Mouse (Mus musculus) MEL-GATA-1-ER (cell line): Measurements from ENCODE around the gene Sh3bgrl3.

ENCODE experiments used
- DNase-seq: peaks from one replicate; pipeline ENCODE4 v3.0.0-alpha.2; 2012; ENCODE audit warnings: low read depth; ENCODE audit errors: extremely low read depth

Gene Sh3bgrl3

GRCm38 (mm10) chr4:134129482-134129881 is 893 bp upstream of the Sh3bgrl3 start:
- DNase-seq = no peak

GRCm38 (mm10) chr4:134128983-134129362 is 384 bp upstream of the Sh3bgrl3 start:
- no peak for DNase-seq

- no peak for DNase-seq
These were observed 796 bp downstream of the Sh3bgrl3 start for GRCm38 (mm10) chr4:134127793-134128192.

- DNase-seq = no peak
These were observed 1.5 kb downstream of the Sh3bgrl3 start for GRCm38 (mm10) chr4:134127121-134127455.

- no peak for DNase-seq
These were observed 2.1 kb downstream of the Sh3bgrl3 start for GRCm38 (mm10) chr4:134126300-134127120.

GRCm38 (mm10) chr4:134125383-134126060 is 3.1 kb downstream of the Sh3bgrl3 start:
- DNase-seq = no peak

- peak; percentile 72 for DNase-seq
These were observed 4.7 kb downstream of the Sh3bgrl3 start for GRCm38 (mm10) chr4:134123680-134124551.

GRCm38 (mm10) chr4:134123147-134123546 is 5.4 kb downstream of the Sh3bgrl3 start:
- DNase-seq = no peak

GRCm38 (mm10) chr4:134122281-134122680 is 6.3 kb downstream of the Sh3bgrl3 start:
- no peak for DNase-seq

GRCm38 (mm10) chr4:134121571-134121970 is 7.0 kb downstream of the Sh3bgrl3 start:
- DNase-seq = no peak

- DNase-seq = no peak
These were observed 7.7 kb downstream of the Sh3bgrl3 start for GRCm38 (mm10) chr4:134120916-134121315.

GRCm38 (mm10) chr4:134120192-134120805 is 8.3 kb downstream of the Sh3bgrl3 start:
- DNase-seq = no peak

GRCm38 (mm10) chr4:134119644-134120043 is 8.9 kb downstream of the Sh3bgrl3 start:
- peak; percentile 61 for DNase-seq

GRCm38 (mm10) chr4:134119042-134119441 is 9.5 kb downstream of the Sh3bgrl3 start:
- DNase-seq = no peak

GRCm38 (mm10) chr4:134118126-134118800 is 10.3 kb downstream of the Sh3bgrl3 start:
- DNase-seq = no peak

- DNase-seq = peak; percentile 67
These were observed 11.6 kb downstream of the Sh3bgrl3 start for GRCm38 (mm10) chr4:134117012-134117411.

GRCm38 (mm10) chr4:134116501-134116900 is 12.1 kb downstream of the Sh3bgrl3 start:
- no peak for DNase-seq

- DNase-seq = no peak
These were observed 13.1 kb downstream of the Sh3bgrl3 start for GRCm38 (mm10) chr4:134115215-134116144.

- DNase-seq = no peak
These were observed 14.6 kb downstream of the Sh3bgrl3 start for GRCm38 (mm10) chr4:134114038-134114437.
